Mouse (Mus musculus): ENCODE data around the gene Gm13276.
"Not testable (repeated sequence)": the region's sequence is repeated elsewhere in the genome, so short reads cannot be mapped to it uniquely, and the experiment has no call there.

Gene Gm13276

GRCm38 (mm10) chr4:88788402-88788801 is 2.9 kb downstream of the Gm13276 start, which contains the start of gene Gm13277:
Gene Gm13277 (plus strand): TSS chr4:88788632.
- peak; percentile 82 to 88 for DNase-seq

DNA sequence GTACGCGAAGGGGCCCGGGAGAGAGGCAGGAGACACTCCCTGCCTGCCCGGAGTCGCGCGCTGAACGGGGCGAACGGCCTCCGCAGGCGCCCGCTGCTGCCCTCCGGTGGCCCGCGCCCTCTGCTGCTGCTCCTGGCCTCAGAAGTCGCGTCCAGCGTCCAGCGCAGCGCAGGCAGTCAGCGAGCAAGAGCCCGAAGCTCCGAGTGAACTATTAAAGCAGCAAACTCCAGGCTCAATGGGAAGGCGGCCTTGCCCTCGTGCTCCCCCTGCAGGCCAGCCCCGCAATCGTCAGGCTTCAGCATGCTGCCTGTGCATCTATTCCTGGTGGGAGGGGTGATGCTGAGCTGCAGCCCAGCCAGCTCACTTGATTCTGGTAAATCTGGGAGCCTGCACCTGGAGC is 5.7 kb downstream of the Gm13276 start, which contains the start of gene Gm13278:
Gene Gm13278, plus strand, starts transcription at position 301 of the 400 bp plus-strand sequence.
- not testable (repeated sequence) for DNase-seq

DNA sequence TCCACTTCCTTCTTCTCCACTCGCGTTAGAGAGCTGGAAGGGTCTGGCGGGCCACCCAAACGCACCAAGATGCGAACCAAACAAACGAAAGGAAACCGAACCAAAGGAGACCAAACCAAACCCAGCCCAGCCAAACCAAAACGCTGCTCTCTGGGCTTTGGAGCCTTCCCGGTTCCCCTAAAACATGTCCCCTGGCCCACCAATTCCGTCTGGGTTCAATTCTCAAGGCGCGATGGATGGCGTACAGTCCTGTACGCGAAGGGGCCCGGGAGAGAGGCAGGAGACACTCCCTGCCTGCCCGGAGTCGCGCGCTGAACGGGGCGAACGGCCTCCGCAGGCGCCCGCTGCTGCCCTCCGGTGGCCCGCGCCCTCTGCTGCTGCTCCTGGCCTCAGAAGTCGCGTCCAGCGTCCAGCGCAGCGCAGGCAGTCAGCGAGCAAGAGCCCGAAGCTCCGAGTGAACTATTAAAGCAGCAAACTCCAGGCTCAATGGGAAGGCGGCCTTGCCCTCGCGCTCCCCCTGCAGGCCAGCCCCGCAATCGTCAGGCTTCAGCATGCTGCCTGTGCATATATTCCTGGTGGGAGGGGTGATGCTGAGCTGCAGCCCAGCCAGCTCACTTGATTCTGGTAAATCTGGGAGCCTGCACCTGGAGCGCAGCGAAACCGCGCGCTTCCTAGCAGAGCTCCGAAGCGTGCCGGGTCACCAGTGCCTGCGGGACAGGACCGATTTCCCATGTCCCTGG is 8.6 kb downstream of the Gm13276 start, which contains the start of gene Gm13275:
Gene Gm13275, plus strand, starts transcription at position 552 of the 740 bp plus-strand sequence.
- peak; percentile 77 to 81 for DNase-seq

GRCm38 (mm10) chr4:88797097-88797496 is 11.6 kb downstream of the Gm13276 start, which contains the start of gene Gm13279:
Gene Gm13279 (plus strand): TSS chr4:88797397.
- not testable (repeated sequence) for DNase-seq

- DNase-seq: not testable (repeated sequence)
Observed at GRCm38 (mm10) chr4:88799365-88799764, 13.9 kb downstream of the Gm13276 start, which contains the start of gene Gm13285. Gene Gm13285 (plus strand): TSS chr4:88799665.

GRCm38 (mm10) chr4:88802954-88803353 is 17.4 kb downstream of the Gm13276 start, which contains the start of gene Gm13287:
Gene Gm13287 (plus strand): TSS chr4:88803254.
- DNase-seq: not testable (repeated sequence)

- DNase-seq: not testable (repeated sequence)
Observed at GRCm38 (mm10) chr4:88805231-88805630, 19.7 kb downstream of the Gm13276 start, which contains the start of gene Gm13288. Gene Gm13288 (plus strand): TSS chr4:88805531.

DNA sequence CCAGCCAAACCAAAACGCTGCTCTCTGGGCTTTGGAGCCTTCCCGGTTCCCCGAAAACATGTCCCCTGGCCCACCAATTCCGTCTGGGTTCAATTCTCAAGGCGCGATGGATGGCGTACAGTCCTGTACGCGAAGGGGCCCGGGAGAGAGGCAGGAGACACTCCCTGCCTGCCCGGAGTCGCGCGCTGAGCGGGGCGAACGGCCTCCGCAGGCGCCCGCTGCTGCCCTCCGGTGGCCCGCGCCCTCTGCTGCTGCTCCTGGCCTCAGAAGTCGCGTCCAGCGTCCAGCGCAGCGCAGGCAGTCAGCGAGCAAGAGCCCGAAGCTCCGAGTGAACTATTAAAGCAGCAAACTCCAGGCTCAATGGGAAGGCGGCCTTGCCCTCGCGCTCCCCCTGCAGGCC is 20.3 kb downstream of the Gm13276 start:
- peak; percentile 55 to 78 for DNase-seq

DNA sequence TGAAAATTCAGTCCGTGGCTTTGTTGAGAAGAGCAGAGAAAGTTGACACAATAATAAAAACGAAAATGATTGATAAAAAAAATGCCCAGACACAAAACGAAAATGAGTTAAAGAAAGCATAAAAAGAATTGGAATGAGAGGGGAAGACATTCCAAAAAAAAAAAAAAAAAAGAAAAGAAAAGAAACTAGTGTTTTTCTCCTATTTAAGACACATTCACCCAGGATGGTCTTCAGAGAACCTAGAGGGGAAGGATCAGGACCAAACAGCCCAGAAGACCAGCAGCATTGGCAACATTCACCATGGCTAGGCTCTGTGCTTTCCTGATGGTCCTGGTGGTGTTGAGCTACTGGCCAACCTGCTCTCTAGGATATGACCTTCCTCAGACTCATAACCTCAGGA is 30.4 kb downstream of the Gm13276 start, which contains the start of gene Ifna7:
Gene Ifna7, plus strand, starts transcription at position 301 of the 400 bp plus-strand sequence.
- no peak for DNase-seq

GRCm38 (mm10) chr4:88819659-88820058 is 34.1 kb downstream of the Gm13276 start, which contains the start of gene Ifna11:
Gene Ifna11 (plus strand): TSS chr4:88819959.
- DNase-seq: no peak

DNA sequence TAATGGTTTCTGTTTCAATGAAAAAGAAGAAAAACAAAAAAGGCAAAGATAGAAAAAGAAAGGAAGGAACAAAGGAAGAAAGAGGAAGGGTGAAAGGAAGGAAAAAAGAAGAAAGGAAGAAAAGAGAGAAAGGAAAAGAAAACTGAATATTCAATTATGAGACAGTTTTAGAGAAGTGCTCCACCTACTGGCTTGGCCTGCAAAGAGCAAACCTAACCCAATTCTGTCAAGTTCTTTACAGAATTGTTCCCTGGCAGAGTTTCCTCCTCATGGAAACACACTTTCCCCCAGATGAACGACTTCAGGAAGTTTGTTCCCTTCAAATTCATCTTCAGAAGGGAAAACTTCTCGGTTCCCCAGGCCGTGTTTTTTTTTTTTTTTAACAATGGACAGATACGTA is 37.5 kb downstream of the Gm13276 start:
- DNase-seq: no peak

DNA sequence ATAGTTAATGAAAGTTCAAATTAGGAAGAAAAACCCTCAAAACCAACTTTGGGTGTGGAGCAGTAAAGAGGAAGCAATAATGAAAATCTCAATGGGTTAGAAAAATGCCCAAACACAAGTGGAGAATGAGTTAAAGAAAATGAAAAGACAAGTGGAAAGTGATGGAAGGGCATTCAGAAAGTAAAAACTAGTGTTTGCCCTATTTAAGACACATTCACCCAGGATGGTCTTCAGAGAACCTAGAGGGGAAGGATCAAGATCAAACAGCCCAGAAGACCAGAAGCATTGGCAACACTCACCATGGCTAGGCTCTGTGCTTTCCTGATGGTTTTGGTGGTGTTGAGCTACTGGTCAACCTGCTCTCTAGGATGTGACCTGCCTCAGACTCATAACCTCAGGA is 41.6 kb downstream of the Gm13276 start, which contains the start of gene Ifna6:
Gene Ifna6, plus strand, starts transcription at position 301 of the 400 bp plus-strand sequence.
- not testable (repeated sequence) for DNase-seq

- peak in 1 of 2 experiments; percentile 14 for DNase-seq
Observed at GRCm38 (mm10) chr4:88830523-88830922, 45.0 kb downstream of the Gm13276 start.

- DNase-seq: not testable (repeated sequence)
Observed at GRCm38 (mm10) chr4:88835225-88835624, 49.7 kb downstream of the Gm13276 start, which contains the start of gene Ifna5. Gene Ifna5 (plus strand): TSS chr4:88835525.
